Mouse (Mus musculus) midbrain, embryonic 12.5 days (tissue): Measurements from ENCODE around the gene Gorab. TPM values are rescaled to one million over a fixed set of nuclear protein-coding genes. Genes with fewer than 3 reads are reported as not detected.

Experiments
- ATAC-seq: fragments of 200-750 bp; cut with Nextera tagmentation; 2 replicates; pipeline ENCODE4 v1.8.0; 2017; ENCODE audit warnings: low read depth, moderate TSS enrichment, moderate library complexity; ENCODE audit not compliant: low FRiP score
- H3K27ac ChIP-seq: fragments of 300-500 bp; sonication (generic); replicated peaks from 2 replicates; pipeline ENCODE4 v1.5.1; 2016; ENCODE audit warnings: mild to moderate bottlenecking
- H3K27me3 ChIP-seq: fragments of 300-500 bp; sonication (generic); 2 replicates; pipeline ENCODE4 v1.6.1; 2016; ENCODE audit warnings: mild to moderate bottlenecking
- H3K36me3 ChIP-seq: fragments of 300-500 bp; sonication (generic); 2 replicates; pipeline ENCODE4 v1.6.1; 2016
- H3K4me1 ChIP-seq: fragments of 300-500 bp; sonication (generic); 2 replicates; pipeline ENCODE4 v1.6.1; 2016
- H3K4me2 ChIP-seq: fragments of 300-500 bp; sonication (generic); replicated peaks from 2 replicates; pipeline ENCODE4 v1.6.1; 2016; ENCODE audit warnings: mild to moderate bottlenecking, moderate library complexity
- H3K4me3 ChIP-seq: fragments of 300-500 bp; sonication (generic); 2 replicates; pipeline ENCODE4 v1.5.1; 2016; ENCODE audit warnings: mild to moderate bottlenecking
- H3K9ac ChIP-seq: fragments of 300-500 bp; sonication (generic); replicated peaks from 2 replicates; pipeline ENCODE4 v1.6.1; 2016; ENCODE audit warnings: mild to moderate bottlenecking, moderate library complexity
- H3K9me3 ChIP-seq: fragments of 300-500 bp; sonication (generic); 2 replicates; pipeline ENCODE4 v1.6.1; 2016; ENCODE audit warnings: mild to moderate bottlenecking
- WGBS: fragments of 180-500 bp; shearing (Covaris S2); methylation state at CpG from one replicate; pipeline ENCODE4 v1.1.7; 2016; 5-methylcytosine and 5-hydroxymethylcytosine counted together
- polyA plus RNA-seq: library from polyadenylated mRNA; unstranded; fragments of >200 nt; fragmentation: Nextera tagmentation; extraction: Ambion mirVana; gene quantifications from 2 replicates; pipeline ENCODE4 v1.2.1, GENCODE M21; 2016

The Gorab gene
- polyA plus RNA-seq: 28.0 and 31.2 TPM in 2 replicates

DNA sequence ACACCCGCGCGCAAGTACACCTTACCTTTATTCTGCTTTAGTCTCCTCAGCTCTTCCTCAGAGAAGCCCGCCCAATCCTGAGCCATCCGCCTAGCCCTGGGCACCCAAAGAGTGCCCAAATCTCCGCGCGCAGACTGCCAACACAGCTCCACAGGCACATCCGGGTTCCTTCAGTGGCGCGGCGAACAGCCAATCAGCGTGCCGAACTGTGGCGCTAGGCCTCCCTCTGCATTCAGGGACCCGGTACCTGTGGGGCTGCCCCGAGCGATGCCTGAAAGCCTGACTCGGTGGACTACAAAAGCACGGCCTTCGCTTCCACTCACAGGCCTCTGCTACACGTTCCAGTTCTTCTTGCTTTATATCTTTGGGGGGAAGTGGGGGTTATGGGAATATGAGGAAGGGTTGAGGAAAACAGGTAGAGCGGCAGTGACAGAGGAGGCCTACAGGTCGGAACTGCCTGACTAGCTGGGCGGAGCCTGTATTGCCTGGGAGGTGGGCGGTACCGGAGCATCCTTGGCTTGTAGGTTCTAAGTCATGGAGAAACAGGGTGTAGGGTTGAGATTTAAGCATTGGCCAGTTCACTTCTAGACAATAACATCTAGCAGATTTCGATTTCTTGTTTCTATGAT lies at the start of gene Gorab:
Gorab (minus strand) TSS at position 172 of the 629 bp plus-strand sequence.
- WGBS: under 1% methylated on average over 28 of the region's 28 CpGs
- Histone ChIP-seq H3K27me3 (peaks cover 4% of the 10 kb centered on the region; the same call in 1 of the 2 replicates), H3K27ac (peak within 1 kb of the TSS; percentile 67), H3K9ac (peak within 1 kb of the TSS; percentile 77), H3K36me3 (no peaks in the 10 kb centered on the region), H3K4me3 (peak within 1 kb of the TSS; percentile 79), H3K9me3 (no peaks in the 10 kb centered on the region), H3K4me2 (peak within 1 kb of the TSS; percentile 71), H3K4me1 (peaks cover 10% of the 10 kb centered on the region)
- peak; percentile 100 for ATAC-seq

DNA sequence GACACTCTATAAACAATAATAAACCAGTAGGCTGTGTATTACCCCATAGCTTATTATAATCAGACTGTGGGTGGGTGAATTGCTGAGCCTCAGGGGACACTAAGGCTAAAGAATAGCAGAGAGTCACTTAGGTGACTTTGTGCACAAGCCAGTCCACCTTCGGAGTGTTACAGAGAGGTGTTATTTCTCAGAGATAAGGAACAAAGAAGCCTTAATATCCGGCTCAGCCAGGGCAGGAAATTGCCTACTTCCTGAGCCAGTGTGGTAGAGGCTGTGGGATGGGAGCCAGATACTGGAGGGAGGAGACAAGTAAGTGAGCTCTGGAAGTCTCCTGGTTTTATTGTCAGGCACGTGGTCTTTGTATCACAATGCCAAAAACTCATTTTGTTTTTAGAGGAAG lies 40.4 kb upstream of the Gorab start:
- no peaks in the 10 kb centered on the region for H3K27me3 ChIP-seq
- no peaks in the 10 kb centered on the region for H3K9me3 ChIP-seq
- H3K4me2 ChIP-seq: no peak overlapping the region
- no peak overlapping the region for H3K27ac ChIP-seq
- H3K4me1 ChIP-seq: no peaks in the 10 kb centered on the region
- no peak overlapping the region for H3K4me3 ChIP-seq
- no peaks in the 10 kb centered on the region for H3K36me3 ChIP-seq
- 68% methylated on average over 3 of the region's 3 CpGs for WGBS
- H3K9ac ChIP-seq: no peak overlapping the region
- no peak for ATAC-seq

GRCm38 (mm10) chr1:163439002-163439401 lies 35.5 kb upstream of the Gorab start:
- no peaks in the 10 kb centered on the region for H3K9me3 ChIP-seq
- H3K9ac ChIP-seq: no peak overlapping the region
- no peak for ATAC-seq
- WGBS: 94% methylated on average over 2 of the region's 2 CpGs
- no peak overlapping the region for H3K4me3 ChIP-seq
- H3K4me1 ChIP-seq: no peaks in the 10 kb centered on the region
- no peak overlapping the region for H3K4me2 ChIP-seq
- no peaks in the 10 kb centered on the region for H3K36me3 ChIP-seq
- H3K27ac ChIP-seq: no peak overlapping the region
- H3K27me3 ChIP-seq: no peaks in the 10 kb centered on the region

DNA sequence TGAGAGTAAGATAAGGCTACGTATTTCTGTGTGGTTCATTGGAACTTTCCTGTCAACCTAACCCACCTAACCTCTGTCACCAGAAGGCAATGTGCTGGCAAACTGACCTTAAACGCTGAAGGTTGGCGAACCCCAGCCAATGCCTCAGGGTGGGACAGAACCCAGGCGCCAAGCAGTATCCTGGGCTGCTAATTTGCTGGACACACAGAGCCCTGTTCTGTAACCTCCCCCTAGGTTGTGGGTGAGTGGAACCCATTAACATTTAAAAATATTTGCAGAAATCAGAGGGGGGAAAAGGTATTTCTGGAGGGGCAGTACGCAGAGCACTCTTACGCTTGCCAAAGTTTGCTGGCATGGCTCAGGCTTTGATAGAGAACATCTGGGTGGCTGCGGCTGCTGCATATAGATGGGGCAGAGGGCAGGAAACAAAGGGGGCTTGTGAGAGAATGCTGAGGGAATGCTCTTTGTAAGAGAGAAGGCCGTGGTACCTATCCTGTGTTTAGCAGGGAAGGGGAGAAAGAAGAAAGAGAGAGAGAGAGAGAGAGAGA lies 20.1 kb upstream of the Gorab start:
- Histone ChIP-seq H3K4me3 (no peak overlapping the region), H3K4me2 (no peak overlapping the region), H3K9me3 (no peaks in the 10 kb centered on the region), H3K36me3 (no peaks in the 10 kb centered on the region), H3K9ac (no peak overlapping the region), H3K27ac (no peak overlapping the region), H3K4me1 (no peaks in the 10 kb centered on the region), H3K27me3 (no peaks in the 10 kb centered on the region)
- no peak for ATAC-seq
- 76% methylated on average over 8 of the region's 8 CpGs for WGBS

DNA sequence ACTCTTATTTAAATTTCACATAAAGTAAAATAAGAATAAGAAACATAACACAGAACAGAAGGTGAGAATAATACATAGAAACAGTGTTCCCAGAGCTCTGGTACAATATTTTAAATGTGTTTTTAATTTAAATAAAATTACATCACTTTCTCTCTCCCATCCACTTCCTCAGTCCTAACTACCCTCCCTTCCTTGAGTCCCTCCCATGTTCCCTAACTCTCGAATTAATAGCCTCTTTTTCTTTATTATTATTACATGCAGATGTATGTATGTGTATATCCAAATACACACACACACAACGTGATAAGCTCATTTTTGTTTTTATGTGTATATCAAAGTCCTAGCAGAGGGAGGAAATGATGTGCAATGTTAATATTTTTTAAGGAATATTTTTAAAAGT lies 13.7 kb upstream of the Gorab start:
- no peaks in the 10 kb centered on the region for H3K36me3 ChIP-seq
- no peaks in the 10 kb centered on the region for H3K4me1 ChIP-seq
- no peak for ATAC-seq
- no peak overlapping the region for H3K4me2 ChIP-seq
- WGBS: 64% methylated on average over 2 of the region's 2 CpGs
- no peak overlapping the region for H3K27ac ChIP-seq
- H3K9ac ChIP-seq: no peak overlapping the region
- no peak overlapping the region for H3K4me3 ChIP-seq
- no peaks in the 10 kb centered on the region for H3K27me3 ChIP-seq
- no peaks in the 10 kb centered on the region for H3K9me3 ChIP-seq

- Histone ChIP-seq H3K36me3 (no peaks in the 10 kb centered on the region), H3K4me3 (no peak overlapping the region), H3K9ac (no peak overlapping the region), H3K4me2 (no peak overlapping the region), H3K27ac (no peak overlapping the region), H3K9me3 (no peaks in the 10 kb centered on the region), H3K4me1 (no peaks in the 10 kb centered on the region), H3K27me3 (no peaks in the 10 kb centered on the region)
- no peak for ATAC-seq
- WGBS: 85% methylated on average over 2 of the region's 2 CpGs
Observed at GRCm38 (mm10) chr1:163414200-163414599, 10.7 kb upstream of the Gorab start.

GRCm38 (mm10) chr1:163406203-163406602 lies 2.7 kb upstream of the Gorab start:
- no peak for ATAC-seq
- 77% methylated on average over 3 of the region's 3 CpGs for WGBS

DNA sequence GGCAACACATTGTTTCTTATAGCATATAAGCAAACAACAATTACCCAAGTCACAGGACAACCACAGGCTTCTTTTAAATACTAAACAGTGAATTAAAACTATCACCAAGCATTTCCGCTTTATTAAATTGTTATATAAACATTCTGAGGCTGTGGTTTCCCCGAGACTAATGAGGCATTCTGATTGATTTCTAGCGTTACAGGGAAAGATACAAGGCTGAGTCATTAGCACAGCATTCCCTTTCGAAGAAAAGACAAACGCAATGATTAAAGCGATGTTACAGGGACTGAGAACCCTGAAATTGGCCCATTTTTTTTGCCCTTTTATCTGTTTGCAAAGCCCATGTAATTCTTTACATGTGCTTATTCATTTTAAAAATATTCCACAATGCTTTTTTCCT lies 12.1 kb downstream of the Gorab start:
- H3K9ac ChIP-seq: no peak overlapping the region
- no peaks in the 10 kb centered on the region for H3K27me3 ChIP-seq
- H3K4me3 ChIP-seq: no peak overlapping the region
- H3K9me3 ChIP-seq: no peaks in the 10 kb centered on the region
- peaks cover 54% of the 10 kb centered on the region for H3K36me3 ChIP-seq
- ATAC-seq: no peak
- no peak overlapping the region for H3K4me2 ChIP-seq
- H3K27ac ChIP-seq: no peak overlapping the region
- WGBS: 91% methylated on average over 6 of the region's 6 CpGs
- H3K4me1 ChIP-seq: no peaks in the 10 kb centered on the region

More at GRCm38 (mm10) chr1:163406203-163406602, 2.7 kb upstream of the Gorab start:
- peaks cover 10% of the 10 kb centered on the region for H3K4me1 ChIP-seq
- H3K27ac ChIP-seq: no peak overlapping the region
- no peak overlapping the region for H3K9ac ChIP-seq
- H3K4me3 ChIP-seq: no peak overlapping the region
- no peaks in the 10 kb centered on the region for H3K9me3 ChIP-seq
- H3K36me3 ChIP-seq: no peaks in the 10 kb centered on the region
- H3K27me3 ChIP-seq: peaks cover 4% of the 10 kb centered on the region; the same call in 1 of the 2 replicates
- no peak overlapping the region for H3K4me2 ChIP-seq

- no peak overlapping the region for H3K9ac ChIP-seq
- no peak for ATAC-seq
- H3K4me2 ChIP-seq: no peak overlapping the region
- H3K4me3 ChIP-seq: no peak overlapping the region
- no peak overlapping the region for H3K27ac ChIP-seq
- no peaks in the 10 kb centered on the region for H3K9me3 ChIP-seq
- H3K4me1 ChIP-seq: no peaks in the 10 kb centered on the region
- peaks cover 58% of the 10 kb centered on the region for H3K36me3 ChIP-seq
- WGBS: 90% methylated on average over 4 of the region's 4 CpGs
- H3K27me3 ChIP-seq: no peaks in the 10 kb centered on the region
Observed at GRCm38 (mm10) chr1:163390044-163390443, 13.4 kb downstream of the Gorab start.

GRCm38 (mm10) chr1:163386196-163386595 lies 17.3 kb downstream of the Gorab start:
- Histone ChIP-seq H3K36me3 (peaks cover 36% of the 10 kb centered on the region), H3K4me2 (no peak overlapping the region), H3K27me3 (no peaks in the 10 kb centered on the region), H3K27ac (no peak overlapping the region), H3K4me1 (no peaks in the 10 kb centered on the region), H3K9ac (no peak overlapping the region), H3K9me3 (no peaks in the 10 kb centered on the region), H3K4me3 (no peak overlapping the region)
- 91% methylated on average over 9 of the region's 9 CpGs for WGBS
- ATAC-seq: no peak

DNA sequence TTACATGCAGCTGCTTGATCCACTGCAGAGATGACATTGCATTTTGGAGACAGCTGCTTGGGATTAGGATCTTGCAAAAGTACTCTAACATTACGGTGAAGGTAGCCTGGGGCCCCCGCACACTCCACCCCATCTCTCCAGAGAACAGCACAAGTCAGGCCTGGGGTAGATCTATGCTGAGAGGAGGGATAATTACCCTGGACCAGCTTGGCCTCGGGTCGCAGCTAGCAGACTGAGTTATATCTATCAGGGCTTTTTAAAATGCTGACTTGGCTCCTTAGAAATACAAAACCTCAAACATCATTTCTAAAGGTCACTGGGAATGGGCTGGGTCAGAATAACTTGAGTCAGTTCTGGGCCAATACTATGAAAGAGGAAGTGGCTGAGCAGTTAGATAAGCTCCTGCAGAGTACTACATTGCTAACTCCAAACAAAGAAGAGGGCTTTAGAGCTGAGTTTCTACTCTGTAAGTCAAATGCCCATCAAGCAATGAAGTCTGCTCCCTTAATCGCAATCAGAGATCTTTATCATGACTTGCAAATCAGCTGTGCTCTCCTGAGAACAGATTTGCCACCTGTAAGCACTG lies 19.9 kb downstream of the Gorab start:
- Histone ChIP-seq H3K4me3 (no peak overlapping the region), H3K27me3 (no peaks in the 10 kb centered on the region), H3K4me1 (no peaks in the 10 kb centered on the region), H3K9ac (no peak overlapping the region), H3K36me3 (peaks cover 28% of the 10 kb centered on the region), H3K27ac (no peak overlapping the region), H3K4me2 (no peak overlapping the region), H3K9me3 (no peaks in the 10 kb centered on the region)
- 0 out of 2 replicates have a peak, but pooled peaks have one; percentile 38 for ATAC-seq
- 72% methylated on average over 5 of the region's 5 CpGs for WGBS

GRCm38 (mm10) chr1:163382048-163382719 lies 21.3 kb downstream of the Gorab start:
- Histone ChIP-seq H3K4me3 (no peak overlapping the region), H3K36me3 (peaks cover 24% of the 10 kb centered on the region), H3K9ac (no peak overlapping the region), H3K27ac (no peak overlapping the region), H3K27me3 (no peaks in the 10 kb centered on the region), H3K4me1 (no peaks in the 10 kb centered on the region), H3K9me3 (no peaks in the 10 kb centered on the region), H3K4me2 (no peak overlapping the region)
- no peak for ATAC-seq
- WGBS: 93% methylated on average over 10 of the region's 10 CpGs
